Mouse (Mus musculus): ENCODE results near the gene Krt24. TPM values are rescaled to one million over a fixed set of nuclear protein-coding genes. Genes with fewer than 3 reads are reported as not detected.

Gene Krt24
- not detected in 2 replicates for polyA plus RNA-seq (2012)

DNA sequence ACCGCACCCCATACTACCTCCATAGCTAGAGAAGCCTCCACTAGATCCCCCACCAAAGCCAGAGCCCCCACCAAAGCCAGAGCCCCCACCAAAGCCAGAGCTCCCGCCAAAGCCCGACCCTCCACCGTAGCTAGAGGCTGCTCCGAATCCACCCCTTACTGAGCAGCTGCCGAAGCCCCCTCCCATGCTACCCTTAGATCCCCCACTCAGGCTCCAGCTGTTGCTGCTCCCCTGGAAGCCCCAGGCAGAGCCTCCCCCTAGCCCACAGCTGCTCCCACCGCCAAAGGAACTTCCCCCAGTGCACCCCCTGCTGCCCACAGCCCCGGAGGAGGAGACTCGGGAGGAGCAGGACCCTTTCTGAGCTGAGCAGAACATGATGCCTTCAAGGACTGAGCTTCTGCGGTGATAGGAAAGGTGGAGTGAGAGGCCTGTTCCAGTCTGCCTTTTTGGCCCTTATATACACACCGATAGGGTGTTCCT, at the start of gene Krt24:
Gene Krt24, minus strand, starts transcription at position 430 of the 480 bp plus-strand sequence.
- Histone ChIP-seq H3K9me3 (ENCODE audit: control insufficient read depth, low read length) (no peaks in the 10 kb centered on the region), H3K27me3 (ENCODE audit: control insufficient read depth) (no peaks in the 10 kb centered on the region), H3K4me3 (replicated peaks) (no peak within 1 kb of the TSS), H3K4me1 (ENCODE audit: control insufficient read depth) (no peaks in the 10 kb centered on the region), H3K36me3 (ENCODE audit: control insufficient read depth) (no peaks in the 10 kb centered on the region)
- TF ChIP-seq TAL1 (IDR thresholded peaks at IDR 0.05; ENCODE audit: low read length) (no peak), GATA1 (IDR thresholded peaks at IDR 0.05; ENCODE audit: low read length) (no peak)

- Histone ChIP-seq H3K27me3 (ENCODE audit: control insufficient read depth) (no peaks in the 10 kb centered on the region), H3K36me3 (ENCODE audit: control insufficient read depth) (no peaks in the 10 kb centered on the region), H3K4me1 (ENCODE audit: control insufficient read depth) (no peaks in the 10 kb centered on the region), H3K4me3 (replicated peaks) (no peak overlapping the region), H3K9me3 (ENCODE audit: control insufficient read depth, low read length) (no peaks in the 10 kb centered on the region)
- TF ChIP-seq GATA1 (IDR thresholded peaks at IDR 0.05; ENCODE audit: low read length): no peak
- TF ChIP-seq TAL1 (IDR thresholded peaks at IDR 0.05; ENCODE audit: low read length): no peak
Measured at GRCm38 (mm10) chr11:99333426-99333825, 48.4 kb upstream of the Krt24 start.

DNA sequence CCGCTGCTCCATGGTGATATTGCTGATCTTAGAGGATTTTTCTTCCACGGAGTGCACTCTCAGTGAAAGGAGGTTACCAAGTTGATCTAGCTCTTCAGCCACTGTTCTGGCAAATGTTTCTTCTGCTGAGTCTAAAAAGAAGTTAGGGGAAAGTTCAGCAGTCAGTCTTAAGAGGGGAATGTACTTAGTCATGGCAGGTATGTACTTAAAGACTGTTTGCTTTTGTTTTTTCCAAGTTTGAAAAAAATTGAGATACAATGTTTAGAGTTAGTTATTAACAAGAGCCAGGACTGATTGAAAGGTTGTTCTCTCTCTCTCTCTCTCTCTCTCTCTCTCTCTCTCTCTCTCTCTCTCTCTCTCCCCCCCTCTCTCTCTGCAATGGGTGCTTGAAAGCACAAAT, 44.6 kb upstream of the Krt24 start:
- no peak for TF ChIP-seq TAL1 (IDR thresholded peaks at IDR 0.05; ENCODE audit: low read length)
- no peak for TF ChIP-seq GATA1 (IDR thresholded peaks at IDR 0.05; ENCODE audit: low read length)
- Histone ChIP-seq H3K4me1 (ENCODE audit: control insufficient read depth) (no peaks in the 10 kb centered on the region), H3K4me3 (replicated peaks) (no peak overlapping the region), H3K27me3 (ENCODE audit: control insufficient read depth) (no peaks in the 10 kb centered on the region), H3K9me3 (ENCODE audit: control insufficient read depth, low read length) (no peaks in the 10 kb centered on the region), H3K36me3 (ENCODE audit: control insufficient read depth) (no peaks in the 10 kb centered on the region)

GRCm38 (mm10) chr11:99322851-99323250, 37.8 kb upstream of the Krt24 start, which contains the start of gene Krt25:
Krt25 (minus strand) TSS chr11:99322951.
- Histone ChIP-seq H3K4me1 (ENCODE audit: control insufficient read depth) (no peaks in the 10 kb centered on the region), H3K27me3 (ENCODE audit: control insufficient read depth) (no peaks in the 10 kb centered on the region), H3K36me3 (ENCODE audit: control insufficient read depth) (no peaks in the 10 kb centered on the region), H3K4me3 (replicated peaks) (no peak within 1 kb of the TSS), H3K9me3 (ENCODE audit: control insufficient read depth, low read length) (no peaks in the 10 kb centered on the region)
- TF ChIP-seq TAL1 (IDR thresholded peaks at IDR 0.05; ENCODE audit: low read length) (no peak), GATA1 (IDR thresholded peaks at IDR 0.05; ENCODE audit: low read length) (no peak)

DNA sequence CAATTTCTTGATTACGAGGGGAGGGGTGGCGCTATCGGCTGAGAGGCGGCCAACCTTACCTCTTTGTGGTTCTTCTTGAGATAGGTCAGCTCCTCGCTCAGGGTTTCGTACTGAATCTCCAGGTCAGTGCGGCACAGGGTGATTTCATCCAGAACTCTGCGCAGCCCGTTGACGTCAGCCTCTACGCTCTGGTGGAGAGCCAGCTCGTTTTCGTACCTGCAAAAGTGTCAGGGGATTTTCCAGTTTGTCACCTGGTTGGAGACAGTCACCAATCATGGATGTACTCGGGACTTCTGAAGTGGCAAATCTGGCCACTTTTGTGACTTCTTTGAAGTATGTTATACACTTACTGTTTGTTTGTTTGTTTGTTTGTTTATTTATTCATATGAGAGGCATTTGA, 36.0 kb upstream of the Krt24 start:
- no peak overlapping the region for H3K4me3 ChIP-seq (replicated peaks)
- no peak for TF ChIP-seq GATA1 (IDR thresholded peaks at IDR 0.05; ENCODE audit: low read length)
- TF ChIP-seq TAL1 (IDR thresholded peaks at IDR 0.05; ENCODE audit: low read length): no peak
- no peaks in the 10 kb centered on the region for H3K9me3 ChIP-seq (ENCODE audit: control insufficient read depth, low read length)

DNA sequence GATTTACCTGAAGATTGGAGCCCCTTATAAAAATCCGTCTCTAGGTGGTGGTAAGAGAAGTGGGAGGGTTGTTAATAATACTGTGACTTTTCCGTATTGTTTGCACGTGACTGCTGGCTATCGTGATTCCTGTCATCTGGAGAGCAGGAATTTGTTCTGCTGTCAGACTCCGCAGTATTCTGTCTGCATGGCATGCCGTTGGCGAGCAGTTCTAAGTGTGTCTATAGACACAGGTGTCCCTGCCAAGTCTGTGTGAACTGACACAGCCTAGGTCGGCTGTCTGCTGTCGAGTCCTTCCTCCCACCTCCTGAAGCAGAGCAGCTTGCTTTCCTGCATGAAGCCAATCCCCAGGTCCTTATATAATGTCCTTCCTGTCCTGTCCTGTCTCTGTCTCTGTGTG, 34.1 kb upstream of the Krt24 start:
- Histone ChIP-seq H3K4me3 (replicated peaks) (no peak overlapping the region), H3K36me3 (ENCODE audit: control insufficient read depth) (no peaks in the 10 kb centered on the region), H3K9me3 (ENCODE audit: control insufficient read depth, low read length) (no peaks in the 10 kb centered on the region), H3K27me3 (ENCODE audit: control insufficient read depth) (no peaks in the 10 kb centered on the region), H3K4me1 (ENCODE audit: control insufficient read depth) (no peaks in the 10 kb centered on the region)
- TF ChIP-seq GATA1 (IDR thresholded peaks at IDR 0.05; ENCODE audit: low read length) (no peak), TAL1 (IDR thresholded peaks at IDR 0.05; ENCODE audit: low read length) (no peak)

More for the DNA sequence above, 36.0 kb upstream of the Krt24 start:
- Histone ChIP-seq H3K36me3 (ENCODE audit: control insufficient read depth) (no peaks in the 10 kb centered on the region), H3K4me1 (ENCODE audit: control insufficient read depth) (no peaks in the 10 kb centered on the region), H3K27me3 (ENCODE audit: control insufficient read depth) (no peaks in the 10 kb centered on the region)

- TF ChIP-seq TAL1 (IDR thresholded peaks at IDR 0.05; ENCODE audit: low read length) (no peak), GATA1 (IDR thresholded peaks at IDR 0.05; ENCODE audit: low read length) (no peak)
- H3K9me3 ChIP-seq (ENCODE audit: control insufficient read depth, low read length): no peaks in the 10 kb centered on the region
- no peaks in the 10 kb centered on the region for H3K4me1 ChIP-seq (ENCODE audit: control insufficient read depth)
- no peak overlapping the region for H3K4me3 ChIP-seq (replicated peaks)
- H3K36me3 ChIP-seq (ENCODE audit: control insufficient read depth): no peaks in the 10 kb centered on the region
- no peaks in the 10 kb centered on the region for H3K27me3 ChIP-seq (ENCODE audit: control insufficient read depth)
Measured at GRCm38 (mm10) chr11:99316543-99316942, 31.5 kb upstream of the Krt24 start.

GRCm38 (mm10) chr11:99314594-99314993, 29.5 kb upstream of the Krt24 start:
- TF ChIP-seq TAL1 (IDR thresholded peaks at IDR 0.05; ENCODE audit: low read length) (no peak), GATA1 (IDR thresholded peaks at IDR 0.05; ENCODE audit: low read length) (no peak)
- H3K27me3 ChIP-seq (ENCODE audit: control insufficient read depth): no peaks in the 10 kb centered on the region
- H3K4me1 ChIP-seq (ENCODE audit: control insufficient read depth): no peaks in the 10 kb centered on the region
- H3K4me3 ChIP-seq (replicated peaks): no peak overlapping the region
- no peaks in the 10 kb centered on the region for H3K36me3 ChIP-seq (ENCODE audit: control insufficient read depth)
- no peaks in the 10 kb centered on the region for H3K9me3 ChIP-seq (ENCODE audit: control insufficient read depth, low read length)

DNA sequence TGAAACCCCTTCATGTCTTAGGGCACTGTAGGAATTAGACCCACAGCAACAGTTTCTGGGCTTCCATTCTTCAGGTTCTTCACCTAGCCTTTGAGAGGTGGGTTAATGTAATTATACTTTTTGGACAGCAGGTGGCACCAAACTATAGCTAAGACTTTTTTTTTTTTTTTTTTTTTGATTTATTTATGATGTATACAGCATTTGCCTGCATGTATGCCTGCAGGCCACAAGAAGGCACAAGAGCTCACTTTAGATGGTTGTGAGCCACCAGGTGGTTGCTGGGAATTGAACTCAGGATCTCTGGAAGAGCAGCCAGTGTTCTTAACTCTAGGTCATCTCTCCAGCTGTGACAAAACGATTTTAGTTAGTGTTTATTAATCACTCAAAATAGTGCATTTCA, 25.8 kb upstream of the Krt24 start:
- H3K4me1 ChIP-seq (ENCODE audit: control insufficient read depth): no peaks in the 10 kb centered on the region

GRCm38 (mm10) chr11:99307579-99307978, 22.5 kb upstream of the Krt24 start:
- Histone ChIP-seq H3K4me1 (ENCODE audit: control insufficient read depth) (no peaks in the 10 kb centered on the region), H3K36me3 (ENCODE audit: control insufficient read depth) (no peaks in the 10 kb centered on the region), H3K4me3 (replicated peaks) (no peak overlapping the region), H3K9me3 (ENCODE audit: control insufficient read depth, low read length) (no peaks in the 10 kb centered on the region), H3K27me3 (ENCODE audit: control insufficient read depth) (no peaks in the 10 kb centered on the region)
- TF ChIP-seq GATA1 (IDR thresholded peaks at IDR 0.05; ENCODE audit: low read length) (no peak), TAL1 (IDR thresholded peaks at IDR 0.05; ENCODE audit: low read length) (no peak)

More for the DNA sequence above, 25.8 kb upstream of the Krt24 start:
- no peaks in the 10 kb centered on the region for H3K27me3 ChIP-seq (ENCODE audit: control insufficient read depth)
- TF ChIP-seq GATA1 (IDR thresholded peaks at IDR 0.05; ENCODE audit: low read length) (no peak), TAL1 (IDR thresholded peaks at IDR 0.05; ENCODE audit: low read length) (no peak)
- H3K4me3 ChIP-seq (replicated peaks): no peak overlapping the region
- no peaks in the 10 kb centered on the region for H3K36me3 ChIP-seq (ENCODE audit: control insufficient read depth)
- no peaks in the 10 kb centered on the region for H3K9me3 ChIP-seq (ENCODE audit: control insufficient read depth, low read length)

All from erythroblast, embryonic 14.5 days (primary cell).